Mouse (Mus musculus): ENCODE results near the gene Gtsf2.

GRCm38 (mm10) chr15:103496204-103497140 is 48.2 kb upstream of the Gtsf2 start:
- TF ChIP-seq POLR2A (IDR thresholded peaks at IDR 0.05; ENCODE audit: borderline replicate concordance, insufficient read depth, low read length) = no peak
- no peak for TF ChIP-seq CTCF (IDR thresholded peaks at IDR 0.05; ENCODE audit: borderline replicate concordance, insufficient read depth, low read depth, low read length)

All from cerebellum, adult 2 months (tissue).